Mouse (Mus musculus): ENCODE data around the gene Tsen15. TPM values are rescaled to one million over a fixed set of nuclear protein-coding genes. Genes with fewer than 3 reads are reported as not detected.
A peak's percentile ranks its signal among the peaks of the same experiment; 100 is the strongest.
"Not testable (repeated sequence)": the region's sequence is repeated elsewhere in the genome, so short reads cannot be mapped to it uniquely, and the experiment has no call there.

Tsen15 gene
- polyA plus RNA-seq, 1 experiment from 2014 or later: 44.8 TPM

DNA sequence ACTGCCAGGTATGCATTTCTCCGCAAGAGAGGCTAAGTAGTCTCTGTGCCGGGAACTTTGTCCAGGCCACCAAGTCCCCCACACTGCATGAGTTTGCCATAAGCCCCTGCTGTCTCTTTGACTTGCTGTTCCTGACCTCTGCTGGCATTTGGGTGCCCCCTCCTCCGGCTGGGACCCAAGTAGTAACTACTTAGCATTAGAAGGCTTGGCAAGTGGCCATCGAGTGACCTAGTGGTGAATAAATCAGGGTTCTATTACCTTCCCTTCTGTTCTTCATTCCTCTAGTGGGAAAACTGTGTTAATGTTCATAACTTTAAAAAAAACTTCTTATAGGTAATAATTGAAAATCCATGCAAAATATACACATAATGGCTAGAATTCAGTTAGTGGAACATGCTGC is 22.9 kb upstream of the Tsen15 start:
- 87% methylated on average over 4 of the region's 4 CpGs for WGBS
- H3K9me3 ChIP-seq: peaks cover 6% of the 10 kb centered on the region; the same call in 1 of the 2 replicates
- peaks cover 4% of the 10 kb centered on the region for H3K4me1 ChIP-seq
- H3K27ac ChIP-seq: no peak overlapping the region
- H3K4me3 ChIP-seq: no peak overlapping the region
- H3K4me2 ChIP-seq (replicated peaks): no peak overlapping the region
- no peaks in the 10 kb centered on the region for H3K27me3 ChIP-seq (replicated peaks)
- H3K36me3 ChIP-seq: no peaks in the 10 kb centered on the region
- no peak overlapping the region for H3K9ac ChIP-seq
- ATAC-seq (ENCODE audit: low FRiP score, low read depth): no peak

DNA sequence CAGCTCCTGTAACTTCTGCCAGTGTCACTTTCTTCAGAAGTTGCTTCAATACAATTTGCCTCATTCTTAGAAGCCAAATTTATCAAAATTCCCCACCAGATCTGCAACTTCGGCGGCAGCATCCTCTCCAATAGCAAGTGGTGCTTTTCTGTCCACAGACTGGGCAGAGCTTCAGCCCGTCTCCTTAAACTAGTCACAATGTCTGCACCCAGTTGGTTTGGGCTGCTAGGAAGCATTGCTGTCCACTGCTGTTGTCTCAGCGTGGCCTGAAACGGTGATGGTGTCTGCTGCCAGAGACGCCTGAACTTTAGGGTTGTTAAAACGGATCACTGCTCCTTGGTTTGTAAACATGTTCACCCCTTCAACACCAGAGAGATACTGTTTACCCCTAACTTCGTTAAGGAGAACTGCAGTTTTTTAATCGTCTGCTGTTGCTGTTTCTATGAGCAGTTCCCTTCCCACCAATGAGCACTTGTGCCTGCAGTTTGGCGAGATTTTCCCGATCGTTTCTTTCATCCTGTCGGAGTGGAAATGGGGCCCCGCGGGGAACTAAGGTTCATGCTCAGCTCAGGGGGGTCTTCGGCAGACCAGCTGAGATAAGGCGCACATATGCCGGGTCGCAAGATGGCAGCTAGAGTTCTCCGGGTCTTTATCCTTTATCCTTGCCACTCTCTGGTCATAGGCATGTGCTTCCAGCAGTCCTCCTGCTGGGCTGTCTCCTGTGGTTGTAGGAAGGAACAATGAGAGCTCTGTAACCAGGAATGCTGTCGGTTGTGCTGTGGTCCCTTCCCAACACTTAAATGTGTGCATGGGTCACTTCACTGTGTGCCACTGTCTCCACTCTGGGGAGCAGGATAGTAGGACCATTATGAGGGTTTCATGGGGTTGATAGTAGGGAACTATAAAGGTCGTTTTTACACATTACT is 20.8 kb upstream of the Tsen15 start:
- 40% methylated on average over 22 of the region's 22 CpGs for WGBS
- peaks cover 4% of the 10 kb centered on the region for H3K4me1 ChIP-seq
- no peak overlapping the region for H3K27ac ChIP-seq
- H3K4me2 ChIP-seq (replicated peaks): peak overlapping the region; percentile 36
- peak; percentile 41; the same call in 1 of the 2 replicates for ATAC-seq (ENCODE audit: low FRiP score, low read depth)
- H3K4me3 ChIP-seq: no peak overlapping the region
- no peaks in the 10 kb centered on the region for H3K27me3 ChIP-seq (replicated peaks)
- H3K9me3 ChIP-seq: peaks cover 2% of the 10 kb centered on the region; the same call in 1 of the 2 replicates
- H3K36me3 ChIP-seq: no peaks in the 10 kb centered on the region
- no peak overlapping the region for H3K9ac ChIP-seq

DNA sequence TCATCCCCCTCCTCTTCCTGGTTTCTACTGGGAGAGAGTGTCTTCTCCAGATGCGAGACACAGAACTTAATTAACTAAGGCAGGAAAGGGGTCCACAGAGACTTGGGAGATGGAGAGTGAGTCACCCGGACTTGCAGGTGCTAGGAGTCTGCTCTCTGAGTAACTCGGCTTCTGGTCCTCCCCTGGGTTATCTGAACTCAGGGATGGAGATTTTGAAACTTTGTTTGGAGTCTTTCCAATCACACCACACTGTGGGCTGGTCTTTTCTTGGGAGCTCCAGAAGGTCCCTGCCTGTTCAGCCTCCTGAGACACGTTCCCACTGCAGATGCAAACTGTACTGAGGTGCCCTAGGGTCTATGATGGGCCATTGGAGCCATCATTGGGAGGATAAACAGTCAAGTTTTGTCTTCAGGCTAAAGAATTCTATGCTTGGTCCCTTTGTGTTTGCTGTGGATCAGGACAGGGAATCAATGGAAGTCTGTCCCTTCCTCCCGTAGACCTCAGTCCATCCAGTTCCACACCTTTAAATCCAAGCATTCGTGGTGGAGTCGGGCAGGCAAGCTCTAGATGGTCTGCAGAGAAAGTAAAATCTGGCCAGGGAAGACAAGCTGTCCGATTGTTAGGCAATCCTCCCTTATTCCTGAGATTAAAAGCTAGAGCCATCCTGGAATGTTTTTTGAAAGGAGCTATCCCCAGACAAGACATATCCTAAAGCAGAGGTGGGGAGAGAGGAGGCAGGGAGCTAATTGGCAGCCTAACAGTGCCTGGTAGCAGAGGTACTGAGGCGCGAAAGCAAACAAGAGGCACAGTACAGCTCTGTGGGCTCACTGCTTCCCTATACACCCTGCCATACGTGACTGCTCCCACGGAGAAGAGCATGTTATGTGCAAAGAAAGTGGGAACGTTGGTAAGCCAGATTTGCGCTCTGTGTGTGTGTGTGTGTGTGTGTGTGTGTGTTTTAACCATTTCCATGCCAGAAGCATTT is 14.4 kb upstream of the Tsen15 start:
- whole genome bisulfite sequencing: 28% methylated on average over 14 of the region's 14 CpGs
- Histone ChIP-seq H3K9me3 (no peaks in the 10 kb centered on the region), H3K27me3 (replicated peaks) (peaks cover 13% of the 10 kb centered on the region; the same call in 1 of the 2 replicates), H3K4me1 (0 out of 2 replicates have a peak, but pooled peaks cover 11% of the 10 kb centered on the region), H3K27ac (no peak overlapping the region), H3K9ac (peak overlapping the region; percentile 68; the same call in 1 of the 2 replicates), H3K4me2 (replicated peaks) (peak overlapping the region; percentile 95), H3K36me3 (no peaks in the 10 kb centered on the region), H3K4me3 (peak overlapping the region; percentile 63)
- peak; percentile 34; the same call in 1 of the 2 replicates for ATAC-seq (ENCODE audit: low FRiP score, low read depth)

DNA sequence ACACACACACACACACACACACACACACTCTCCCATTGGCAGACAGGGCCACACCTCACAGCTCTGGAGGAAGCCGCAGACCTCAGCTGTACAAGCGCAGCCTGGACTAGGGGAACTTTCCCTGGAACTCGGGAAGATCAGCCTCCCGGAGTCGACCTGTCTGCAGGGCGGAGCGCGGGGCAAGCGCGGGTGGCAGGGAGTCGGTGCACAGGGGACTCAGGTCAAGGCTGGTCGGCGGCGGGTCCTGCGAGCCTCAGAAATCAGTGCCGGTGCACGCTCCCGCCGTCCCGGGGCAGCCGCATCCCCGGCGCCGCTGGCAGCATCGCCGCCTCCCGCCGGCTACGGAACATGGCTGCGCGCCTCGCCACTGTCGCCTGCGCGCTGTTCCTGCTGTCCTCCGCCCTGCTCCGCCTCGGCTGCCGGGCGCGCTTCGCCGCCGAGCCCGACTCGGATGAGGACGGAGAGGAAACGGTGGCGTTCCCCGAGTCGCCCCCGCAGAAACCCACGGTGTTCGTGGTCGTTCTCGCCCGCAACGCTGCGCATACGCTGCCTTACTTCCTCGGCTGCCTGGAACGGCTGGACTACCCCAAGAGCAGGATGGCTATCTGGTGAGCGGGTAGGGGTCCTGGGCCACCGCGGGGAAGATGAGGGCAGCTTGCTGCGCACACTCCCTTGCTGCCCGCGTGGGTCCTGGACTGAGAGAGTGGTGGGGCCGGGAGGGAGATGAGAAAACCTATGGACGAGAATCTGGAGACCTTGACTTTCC is 13.5 kb upstream of the Tsen15 start, which contains the start of gene Colgalt2:
Gene Colgalt2, plus strand, starts transcription at position 41 of the 766 bp plus-strand sequence.
- peak within 1 kb of the TSS; percentile 68 for H3K9ac ChIP-seq
- no peak within 1 kb of the TSS for H3K27ac ChIP-seq
- peak within 1 kb of the TSS; percentile 63 for H3K4me3 ChIP-seq
- peaks cover 13% of the 10 kb centered on the region; the same call in 1 of the 2 replicates for H3K27me3 ChIP-seq (replicated peaks)
- no peaks in the 10 kb centered on the region for H3K36me3 ChIP-seq
- under 1% methylated on average over 70 of the region's 70 CpGs for WGBS
- H3K4me2 ChIP-seq (replicated peaks): peak within 1 kb of the TSS; percentile 95
- ATAC-seq (ENCODE audit: low FRiP score, low read depth): peak; percentile 84
- H3K9me3 ChIP-seq: no peaks in the 10 kb centered on the region
- H3K4me1 ChIP-seq: 0 out of 2 replicates have a peak, but pooled peaks cover 11% of the 10 kb centered on the region

DNA sequence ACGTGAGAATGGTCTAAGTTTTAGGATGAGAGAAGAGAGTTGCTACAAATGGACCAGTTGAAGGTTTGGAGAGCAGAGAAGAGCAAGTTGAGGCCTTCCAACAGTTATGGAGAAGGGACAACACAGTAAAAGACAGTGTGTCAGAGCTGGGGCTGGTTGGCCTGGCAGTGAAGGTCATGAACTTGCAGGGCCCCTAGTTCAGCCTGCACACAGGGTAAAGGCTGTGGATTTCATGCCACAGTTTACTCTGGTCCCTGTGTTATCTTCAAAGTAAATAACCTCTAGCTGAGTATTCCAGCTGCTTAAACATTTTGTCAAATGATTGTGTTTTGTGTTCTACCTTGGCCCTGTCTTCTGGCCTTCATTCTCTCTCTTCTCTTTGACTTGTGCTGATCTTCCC is 12.2 kb upstream of the Tsen15 start:
- Histone ChIP-seq H3K4me2 (replicated peaks) (no peak overlapping the region), H3K4me1 (0 out of 2 replicates have a peak, but pooled peaks cover 11% of the 10 kb centered on the region), H3K36me3 (no peaks in the 10 kb centered on the region), H3K27ac (no peak overlapping the region), H3K4me3 (no peak overlapping the region), H3K9me3 (no peaks in the 10 kb centered on the region), H3K9ac (no peak overlapping the region), H3K27me3 (replicated peaks) (peaks cover 13% of the 10 kb centered on the region; the same call in 1 of the 2 replicates)
- ATAC-seq (ENCODE audit: low FRiP score, low read depth): no peak
- WGBS: 73% methylated on average over 1 of the region's 1 CpGs

DNA sequence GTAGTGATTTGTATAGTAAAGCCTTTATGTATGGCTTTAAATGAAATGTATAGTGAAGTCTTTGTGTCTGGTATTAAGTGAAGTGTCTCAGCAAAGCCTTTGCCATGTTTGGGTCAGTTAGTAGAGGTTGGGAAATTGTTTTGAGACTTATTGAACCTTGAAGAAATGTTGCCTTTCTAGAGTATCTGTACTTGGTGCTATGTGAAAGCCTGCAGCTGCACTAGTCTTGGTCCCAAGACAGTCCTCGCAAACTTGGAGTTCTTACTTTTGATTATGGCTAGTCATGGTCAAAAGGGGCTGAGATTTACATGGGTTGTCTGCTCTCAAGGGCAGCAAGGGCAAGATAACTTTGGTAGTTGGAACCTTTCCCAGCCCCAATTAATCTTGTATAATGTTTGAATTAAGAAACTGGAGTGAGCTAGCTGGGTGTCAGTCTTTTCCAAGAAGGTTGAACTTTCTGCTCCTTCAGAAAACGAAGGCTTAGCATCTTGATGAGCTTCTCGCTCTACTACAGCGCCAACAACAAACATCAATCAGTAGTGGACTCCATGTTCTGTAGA is 8.5 kb upstream of the Tsen15 start:
- Histone ChIP-seq H3K9ac (no peak overlapping the region), H3K4me1 (no peaks in the 10 kb centered on the region), H3K36me3 (no peaks in the 10 kb centered on the region), H3K4me3 (no peak overlapping the region), H3K27ac (no peak overlapping the region), H3K9me3 (no peaks in the 10 kb centered on the region), H3K27me3 (replicated peaks) (no peaks in the 10 kb centered on the region), H3K4me2 (replicated peaks) (no peak overlapping the region)
- ATAC-seq (ENCODE audit: low FRiP score, low read depth): no peak
- 83% methylated on average over 4 of the region's 4 CpGs for WGBS

DNA sequence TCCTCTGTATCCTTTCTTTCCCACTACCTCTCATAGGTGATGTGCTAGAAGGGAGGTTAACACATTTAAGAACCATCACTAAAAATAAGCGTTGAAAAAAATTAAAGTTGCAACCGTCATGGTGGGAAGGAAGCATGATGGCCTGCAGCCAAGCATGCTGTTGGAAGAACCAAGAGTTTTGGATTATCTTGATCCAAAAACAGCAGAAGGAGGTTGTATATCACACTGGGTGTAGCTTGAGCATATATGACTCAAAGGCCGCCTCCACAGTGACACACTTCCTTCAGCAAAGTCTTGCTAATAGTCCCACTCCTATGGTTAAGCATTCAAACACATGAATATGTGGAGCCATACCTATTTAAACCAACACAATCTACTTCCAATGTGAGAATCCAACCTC is 7.6 kb upstream of the Tsen15 start:
- Histone ChIP-seq H3K4me2 (replicated peaks) (no peak overlapping the region), H3K9me3 (no peaks in the 10 kb centered on the region), H3K36me3 (no peaks in the 10 kb centered on the region), H3K4me1 (no peaks in the 10 kb centered on the region), H3K27ac (no peak overlapping the region), H3K9ac (no peak overlapping the region), H3K27me3 (replicated peaks) (no peaks in the 10 kb centered on the region), H3K4me3 (no peak overlapping the region)
- 97% methylated on average over 3 of the region's 3 CpGs for WGBS
- ATAC-seq (ENCODE audit: low FRiP score, low read depth): no peak

DNA sequence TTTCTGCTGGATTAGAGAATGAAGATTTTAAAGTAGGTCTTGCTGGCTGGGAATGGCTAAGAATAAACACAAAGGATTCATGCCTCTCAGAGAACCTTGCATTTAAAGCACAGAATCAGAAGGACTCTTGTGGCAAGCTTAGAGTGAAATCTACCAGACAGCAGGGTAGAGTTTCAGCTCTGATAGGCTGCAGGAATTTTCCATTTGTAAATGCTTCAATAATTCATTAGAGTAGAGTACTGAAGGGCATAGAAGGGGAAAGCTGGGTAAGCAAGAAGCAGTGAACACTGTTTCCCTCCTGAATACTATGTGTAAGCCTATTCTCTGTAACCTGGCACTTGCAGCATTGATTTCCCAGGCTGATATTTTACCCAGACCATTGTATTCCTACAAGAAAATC is 2.8 kb upstream of the Tsen15 start:
- no peak overlapping the region for H3K27ac ChIP-seq
- no peaks in the 10 kb centered on the region for H3K27me3 ChIP-seq (replicated peaks)
- H3K4me2 ChIP-seq (replicated peaks): no peak overlapping the region
- no peaks in the 10 kb centered on the region for H3K9me3 ChIP-seq
- no peak overlapping the region for H3K4me3 ChIP-seq
- no peak overlapping the region for H3K9ac ChIP-seq
- no peaks in the 10 kb centered on the region for H3K36me3 ChIP-seq
- no peak for ATAC-seq (ENCODE audit: low FRiP score, low read depth)
- 0 out of 2 replicates have a peak, but pooled peaks cover 4% of the 10 kb centered on the region for H3K4me1 ChIP-seq

DNA sequence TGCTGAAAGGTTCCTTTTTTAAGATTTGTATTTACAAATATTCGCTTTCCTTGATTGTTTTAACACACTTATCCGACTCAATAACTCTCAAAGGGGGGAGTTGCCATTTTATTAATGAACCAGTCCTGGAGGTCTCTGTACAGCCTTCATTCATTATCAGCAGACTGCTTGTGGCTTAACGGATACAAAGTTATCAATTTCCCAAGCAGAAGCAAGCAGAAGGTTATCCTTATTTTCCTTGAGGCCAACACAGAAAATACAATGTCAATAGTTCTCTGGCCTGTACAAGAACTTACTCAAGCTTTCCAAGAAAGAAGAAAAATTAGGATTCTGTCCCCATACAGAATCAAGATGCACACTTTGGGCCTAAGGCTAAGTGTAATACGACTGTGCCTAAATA is 795 bp downstream of the Tsen15 start:
- H3K36me3 ChIP-seq; H3K27me3 ChIP-seq (replicated peaks); H3K9me3 ChIP-seq; H3K4me1 ChIP-seq; H3K27ac ChIP-seq; ATAC-seq (ENCODE audit: low FRiP score, low read depth): not testable (repeated sequence)
- 28% methylated on average over 2 of the region's 4 CpGs for WGBS
- H3K4me3 ChIP-seq: peak overlapping the region; percentile 83
- peak overlapping the region; percentile 87 for H3K4me2 ChIP-seq (replicated peaks)
- H3K9ac ChIP-seq: peak overlapping the region; percentile 70; the same call in 1 of the 2 replicates

DNA sequence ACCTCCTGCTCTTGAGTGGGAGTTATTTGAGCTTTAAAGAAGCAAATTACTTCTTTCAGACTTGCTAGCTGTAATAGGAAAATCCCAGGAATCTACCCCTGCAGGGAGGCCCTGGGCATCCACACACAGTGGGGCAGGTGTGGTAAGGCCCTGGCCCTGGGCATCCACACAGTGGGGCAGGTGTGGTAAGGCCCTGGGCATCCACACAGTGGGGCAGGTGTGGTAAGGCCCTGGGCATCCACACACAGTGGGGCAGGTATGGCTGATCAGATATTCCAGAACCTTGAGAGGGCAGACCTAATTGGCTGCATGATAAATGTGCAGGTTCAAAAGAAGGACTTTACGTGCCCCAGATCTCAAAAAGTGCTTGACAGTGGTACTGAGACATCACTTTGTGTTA is 1.9 kb downstream of the Tsen15 start:
- H3K36me3 ChIP-seq: no peaks in the 10 kb centered on the region
- 92% methylated on average over 1 of the region's 1 CpGs for WGBS
- H3K4me1 ChIP-seq: 0 out of 2 replicates have a peak, but pooled peaks cover 4% of the 10 kb centered on the region
- H3K4me3 ChIP-seq: no peak overlapping the region
- ATAC-seq (ENCODE audit: low FRiP score, low read depth): no peak
- H3K9ac ChIP-seq: no peak overlapping the region
- H3K27me3 ChIP-seq (replicated peaks): no peaks in the 10 kb centered on the region
- H3K4me2 ChIP-seq (replicated peaks): no peak overlapping the region
- no peak overlapping the region for H3K27ac ChIP-seq
- no peaks in the 10 kb centered on the region for H3K9me3 ChIP-seq

DNA sequence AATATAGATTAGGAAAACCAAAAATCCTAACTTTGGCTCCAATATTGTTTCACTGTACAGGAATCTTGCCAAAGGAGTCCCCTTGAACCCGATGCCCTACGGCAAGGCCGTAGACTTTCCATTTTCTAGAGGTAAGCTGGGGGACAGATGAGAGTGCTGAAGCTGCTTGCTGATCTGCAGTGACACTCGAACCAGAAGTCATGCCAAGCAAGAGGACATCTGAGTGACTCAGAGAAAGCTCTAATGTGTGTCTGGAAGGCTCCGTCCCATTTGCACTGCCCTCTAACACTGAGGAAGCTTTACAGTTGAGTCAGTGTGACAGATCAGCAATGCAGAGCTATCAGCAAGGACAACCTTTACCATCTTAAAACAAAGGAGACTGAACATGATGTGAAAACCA is 8.2 kb downstream of the Tsen15 start:
- no peak overlapping the region for H3K4me2 ChIP-seq (replicated peaks)
- no peak overlapping the region for H3K27ac ChIP-seq
- ATAC-seq (ENCODE audit: low FRiP score, low read depth): no peak

More for the DNA sequence above, 8.2 kb downstream of the Tsen15 start:
- H3K4me1 ChIP-seq: no peaks in the 10 kb centered on the region
- no peak overlapping the region for H3K4me3 ChIP-seq
- no peak overlapping the region for H3K9ac ChIP-seq
- no peaks in the 10 kb centered on the region for H3K27me3 ChIP-seq (replicated peaks)
- WGBS: 92% methylated on average over 5 of the region's 5 CpGs
- H3K36me3 ChIP-seq: no peaks in the 10 kb centered on the region
- H3K9me3 ChIP-seq: no peaks in the 10 kb centered on the region
